Mouse (Mus musculus) adrenal gland, postnatal 14 days (tissue): ENCODE data around the gene Ankrd33b. TPM values are rescaled to one million over a fixed set of nuclear protein-coding genes. Genes with fewer than 3 reads are reported as not detected.

ENCODE experiments used
- DNase-seq: peaks from one replicate; pipeline ENCODE4 v3.0.0; 2021; ENCODE audit warnings: mixed read lengths
- long read RNA-seq, 2 experiments: library from polyadenylated mRNA; stranded (forward); transcript quantifications; one replicate each; pipeline ENCODE4 v2.0.0; 2021
- total RNA-seq: library from RNA; stranded (reverse); gene quantifications from 2 replicates; pipeline ENCODE4 v1.2.3, GENCODE M21; 2021

Gene Ankrd33b
- 1.6 and 1.9 TPM in 2 replicates for total RNA-seq
- long read RNA-seq, experiment 1, full-length matches to known transcripts, result 1 of 1 reads
- long read RNA-seq, experiment 1, partial matches to known transcripts, result 0 of 1 reads
- long read RNA-seq, experiment 1, other reads (novel, unspliced or antisense), result 0 of 1 reads
- long read RNA-seq, experiment 2, partial matches to known transcripts, result 0 of 1 reads
- long read RNA-seq, experiment 2, other reads (novel, unspliced or antisense), result 1 of 1 reads

- peak; percentile 60 for DNase-seq
Observed at GRCm38 (mm10) chr15:31367481-31368200, at the start of gene Ankrd33b. TSS of gene Ankrd33b (minus strand) at chr15:31367726.

- DNase-seq, result peak; percentile 13
Observed at GRCm38 (mm10) chr15:31415181-31415580, 47.7 kb upstream of the Ankrd33b start.

GRCm38 (mm10) chr15:31414179-31414898 is 46.8 kb upstream of the Ankrd33b start:
- no peak for DNase-seq

GRCm38 (mm10) chr15:31413662-31414061 is 46.1 kb upstream of the Ankrd33b start:
- no peak for DNase-seq

GRCm38 (mm10) chr15:31412933-31413332 is 45.4 kb upstream of the Ankrd33b start:
- DNase-seq, result no peak

- no peak for DNase-seq
Observed at GRCm38 (mm10) chr15:31412436-31412835, 44.9 kb upstream of the Ankrd33b start.

GRCm38 (mm10) chr15:31407490-31407889 is 40.0 kb upstream of the Ankrd33b start:
- DNase-seq, result no peak

GRCm38 (mm10) chr15:31406881-31407280 is 39.4 kb upstream of the Ankrd33b start:
- DNase-seq, result no peak

- DNase-seq, result no peak
Observed at GRCm38 (mm10) chr15:31404346-31404745, 36.8 kb upstream of the Ankrd33b start.

- no peak for DNase-seq
Observed at GRCm38 (mm10) chr15:31402200-31402892, 34.8 kb upstream of the Ankrd33b start.

- no peak for DNase-seq
Observed at GRCm38 (mm10) chr15:31400974-31401373, 33.4 kb upstream of the Ankrd33b start.

GRCm38 (mm10) chr15:31398769-31399168 is 31.2 kb upstream of the Ankrd33b start:
- no peak for DNase-seq

- no peak for DNase-seq
Observed at GRCm38 (mm10) chr15:31397379-31397778, 29.9 kb upstream of the Ankrd33b start.

GRCm38 (mm10) chr15:31396755-31397154 is 29.2 kb upstream of the Ankrd33b start:
- no peak for DNase-seq

- DNase-seq, result no peak
Observed at GRCm38 (mm10) chr15:31395986-31396385, 28.5 kb upstream of the Ankrd33b start.

GRCm38 (mm10) chr15:31393402-31393801 is 25.9 kb upstream of the Ankrd33b start:
- DNase-seq, result no peak

- no peak for DNase-seq
Observed at GRCm38 (mm10) chr15:31392705-31393104, 25.2 kb upstream of the Ankrd33b start.

GRCm38 (mm10) chr15:31392135-31392534 is 24.6 kb upstream of the Ankrd33b start:
- DNase-seq, result no peak

- DNase-seq, result peak; percentile 59
Observed at GRCm38 (mm10) chr15:31381936-31382468, 14.5 kb upstream of the Ankrd33b start.

GRCm38 (mm10) chr15:31379471-31379870 is 11.9 kb upstream of the Ankrd33b start:
- no peak for DNase-seq

- DNase-seq, result peak; percentile 47
Observed at GRCm38 (mm10) chr15:31375212-31375611, 7.7 kb upstream of the Ankrd33b start.

GRCm38 (mm10) chr15:31369125-31369612 is 1.6 kb upstream of the Ankrd33b start:
- no peak for DNase-seq
